Mouse (Mus musculus) lung, postnatal 36 days (tissue): ENCODE measurements around the gene Xrcc5.

Experiments
- DNase-seq: peaks from one replicate; pipeline ENCODE4 v3.0.0; 2022; ENCODE audit warnings: mixed read lengths

Gene Xrcc5

GRCm38 (mm10) chr1:72307317-72307798 lies at the start of gene Xrcc5:
Gene Xrcc5 (plus strand): TSS chr1:72307421.
- peak; percentile 95 for DNase-seq

- no peak for DNase-seq
Measured at GRCm38 (mm10) chr1:72263099-72263498, 44.1 kb upstream of the Xrcc5 start.

GRCm38 (mm10) chr1:72278085-72278484 lies 29.1 kb upstream of the Xrcc5 start:
- DNase-seq = no peak

GRCm38 (mm10) chr1:72282604-72283003 lies 24.6 kb upstream of the Xrcc5 start:
- peak; percentile 13 for DNase-seq

GRCm38 (mm10) chr1:72283992-72284485 lies 23.2 kb upstream of the Xrcc5 start, which contains the start of the genes Pecr and Tmem169:
Gene Pecr (minus strand): TSS chr1:72284314.
Gene Tmem169 (plus strand): TSS chr1:72284369.
- peak; percentile 95 for DNase-seq

DNA sequence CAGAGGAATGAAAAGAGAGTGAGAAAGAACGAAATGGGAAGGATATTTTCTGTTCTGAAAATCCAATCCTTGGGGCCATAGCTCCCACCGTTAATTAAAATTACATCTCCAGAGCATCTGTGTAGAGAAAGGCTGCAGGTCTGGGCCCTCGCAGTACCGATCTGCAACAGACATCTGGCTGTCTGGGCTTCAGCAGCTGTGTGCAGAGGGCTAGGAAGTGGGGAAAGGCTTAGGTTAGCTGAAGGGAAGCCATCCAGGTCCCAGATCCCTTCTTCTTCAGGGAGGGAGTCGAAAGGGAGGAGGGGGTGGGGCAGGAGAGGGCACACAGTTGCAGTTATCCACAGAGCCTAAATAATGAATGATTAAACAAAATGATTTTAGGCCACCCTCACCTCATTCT lies 22.7 kb upstream of the Xrcc5 start:
- no peak for DNase-seq

DNA sequence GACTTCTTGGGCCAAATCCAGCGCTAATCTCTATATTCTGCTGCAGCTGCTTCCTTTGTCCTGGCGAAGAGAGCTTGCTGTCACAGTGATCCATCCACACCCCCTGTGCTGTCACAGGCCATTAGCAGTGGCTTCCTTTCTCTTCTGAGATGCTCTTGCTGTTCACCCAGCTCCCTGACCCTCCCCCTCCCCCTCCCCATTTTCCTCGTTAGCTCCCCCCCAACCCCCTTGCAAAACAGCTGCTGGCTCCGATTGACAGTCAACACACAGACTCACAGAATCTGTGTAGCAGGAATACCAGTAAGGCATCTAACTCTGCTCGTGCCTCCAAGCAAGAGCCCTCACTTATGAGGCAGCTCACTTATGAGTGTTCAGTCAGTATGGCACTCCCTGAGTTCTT lies 20.3 kb upstream of the Xrcc5 start:
- DNase-seq = no peak

DNA sequence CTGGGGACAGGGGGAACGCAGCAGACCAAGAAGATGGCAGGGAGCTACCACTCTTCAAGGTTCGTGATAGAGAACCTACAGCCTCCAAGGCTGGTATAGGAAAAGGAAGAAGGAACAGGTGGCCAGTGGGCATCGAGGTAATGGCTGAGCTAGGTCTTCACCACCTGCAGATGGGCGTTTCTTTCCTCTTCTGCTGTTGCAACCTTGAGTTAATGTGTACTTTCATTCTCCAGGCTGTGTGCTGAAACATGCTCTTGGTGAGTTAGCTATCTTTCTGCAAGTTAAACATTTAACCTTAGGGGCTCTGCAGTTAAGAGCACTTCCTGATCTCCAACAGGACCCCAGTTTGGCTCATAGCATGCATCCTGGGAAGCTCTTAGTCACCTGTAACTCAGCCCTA lies 19.3 kb upstream of the Xrcc5 start:
- no peak for DNase-seq

DNA sequence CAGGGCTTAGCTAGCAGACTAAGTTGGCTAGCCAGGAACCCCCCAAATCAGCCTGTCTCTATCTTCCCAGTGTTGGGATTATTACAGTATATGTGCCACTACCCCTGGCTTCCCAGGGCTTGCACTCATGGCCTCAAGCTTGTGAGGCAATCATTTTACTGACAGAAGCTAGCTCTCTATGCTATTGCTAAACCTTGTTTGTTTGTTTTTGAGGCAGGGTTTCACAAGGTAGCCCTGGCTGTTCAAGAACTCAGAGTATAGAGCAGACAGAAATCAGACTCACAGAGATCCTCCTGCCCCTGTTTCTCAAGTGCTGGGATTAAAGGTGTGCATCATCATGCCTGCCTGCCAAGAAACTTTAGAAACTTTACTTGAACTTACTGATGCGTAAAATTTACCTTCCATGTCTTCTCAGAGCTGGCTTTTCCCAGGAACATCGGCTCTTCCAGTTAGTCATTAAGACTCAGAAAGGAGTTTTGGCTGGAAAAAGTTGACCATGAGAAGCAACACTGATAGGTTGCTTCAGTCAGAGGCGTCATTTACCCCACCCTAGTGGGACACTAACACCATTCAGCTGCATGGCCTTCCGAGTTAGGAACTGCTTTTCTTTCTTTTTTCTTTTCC lies 18.6 kb upstream of the Xrcc5 start:
- DNase-seq = no peak

DNA sequence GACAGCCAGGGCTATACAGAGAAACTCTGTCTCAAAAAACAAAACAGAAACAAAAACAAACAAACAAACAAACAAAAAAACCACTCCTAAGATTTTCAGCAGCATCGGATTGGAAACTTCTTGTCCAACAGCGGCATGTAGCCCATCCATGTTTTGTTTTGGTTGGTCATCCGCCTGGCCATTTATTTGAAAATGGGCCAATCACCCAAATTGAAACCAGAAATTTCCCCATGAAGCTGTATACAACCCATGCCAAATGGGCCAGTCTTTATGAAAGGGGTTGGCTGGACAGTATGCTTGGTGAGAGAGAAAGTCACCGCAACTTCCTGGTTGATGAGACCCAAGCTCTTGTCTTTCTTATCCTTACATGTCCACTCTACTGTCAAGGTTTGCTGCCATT lies 16.3 kb upstream of the Xrcc5 start:
- no peak for DNase-seq

DNA sequence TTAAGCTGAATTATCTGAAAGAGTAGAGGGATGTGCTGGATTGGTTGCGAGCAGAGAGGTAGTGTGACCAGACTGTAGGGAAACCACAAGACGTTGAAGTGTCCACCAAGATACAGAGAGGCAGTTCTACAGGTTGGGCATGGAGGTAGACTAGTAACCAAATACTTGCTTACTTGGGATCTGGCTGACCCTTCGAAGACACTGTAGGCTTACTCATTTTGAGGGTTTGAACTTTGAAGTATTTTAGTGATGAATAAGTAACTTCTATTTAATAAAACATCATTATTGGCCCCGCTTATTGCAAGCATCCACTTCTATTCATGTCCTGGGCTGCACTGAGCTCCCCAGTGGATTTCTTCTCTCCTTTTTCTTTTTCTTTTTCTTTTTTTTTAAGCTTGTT lies 15.8 kb upstream of the Xrcc5 start:
- DNase-seq = no peak

- no peak for DNase-seq
Measured at GRCm38 (mm10) chr1:72291925-72292324, 15.3 kb upstream of the Xrcc5 start.

DNA sequence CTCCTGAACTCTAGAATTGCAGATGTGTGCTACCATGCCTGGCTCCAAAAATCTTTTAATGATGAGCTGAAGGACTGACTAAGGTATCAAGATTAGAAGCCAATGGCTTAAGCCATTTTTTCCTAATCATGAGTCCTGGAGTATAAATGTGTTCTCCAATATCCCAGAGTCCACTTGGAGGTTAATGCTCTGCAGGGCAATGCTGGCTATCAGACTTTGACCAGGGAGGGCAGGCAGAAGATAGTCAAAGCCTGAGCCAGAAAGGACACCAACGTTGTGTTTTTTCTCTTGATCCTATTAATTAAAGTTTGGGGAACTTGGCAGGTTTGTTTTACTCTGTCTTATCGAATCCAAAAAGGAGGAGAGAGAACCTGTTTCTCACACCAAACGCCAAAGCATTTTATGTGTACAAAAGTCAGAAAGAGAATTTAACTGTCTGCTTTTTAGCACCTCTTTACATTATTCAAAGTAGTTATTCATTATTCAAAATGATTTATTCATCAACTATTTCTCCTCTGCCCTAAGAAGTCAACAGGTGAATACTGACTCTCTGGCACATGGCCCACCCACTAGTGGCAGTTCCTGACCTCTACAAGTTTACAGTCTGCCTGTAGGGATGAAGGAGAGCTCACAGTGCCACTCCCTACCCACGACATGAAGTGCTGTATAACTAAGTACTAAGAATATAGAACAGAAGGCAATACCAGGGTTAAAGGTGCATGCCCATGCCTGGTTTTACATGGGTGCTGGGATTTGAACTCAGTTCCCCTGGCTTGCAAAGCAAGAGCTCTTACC lies 13.2 kb upstream of the Xrcc5 start:
- no peak for DNase-seq

GRCm38 (mm10) chr1:72295746-72296145 lies 11.5 kb upstream of the Xrcc5 start:
- no peak for DNase-seq

DNA sequence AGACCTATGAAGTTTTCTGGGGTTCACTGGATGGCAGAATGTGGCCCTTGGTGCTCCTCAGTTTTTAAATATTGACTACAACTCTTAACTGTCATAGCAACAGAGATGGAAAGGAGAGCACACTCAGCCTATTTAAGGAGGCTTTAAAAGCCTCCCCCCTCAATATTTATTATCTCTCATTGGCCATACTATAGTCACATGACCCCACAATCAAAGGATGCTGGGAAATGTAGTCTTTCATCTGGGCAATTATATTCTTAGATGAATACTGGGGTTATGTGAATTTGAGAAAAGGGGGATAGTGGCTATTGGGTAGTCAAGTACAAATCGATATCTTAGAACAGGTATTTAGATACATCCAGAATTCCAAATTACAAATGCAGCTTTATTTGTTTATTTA lies 5.4 kb upstream of the Xrcc5 start:
- no peak for DNase-seq

GRCm38 (mm10) chr1:72306241-72306640 lies 980 bp upstream of the Xrcc5 start:
- no peak for DNase-seq

DNA sequence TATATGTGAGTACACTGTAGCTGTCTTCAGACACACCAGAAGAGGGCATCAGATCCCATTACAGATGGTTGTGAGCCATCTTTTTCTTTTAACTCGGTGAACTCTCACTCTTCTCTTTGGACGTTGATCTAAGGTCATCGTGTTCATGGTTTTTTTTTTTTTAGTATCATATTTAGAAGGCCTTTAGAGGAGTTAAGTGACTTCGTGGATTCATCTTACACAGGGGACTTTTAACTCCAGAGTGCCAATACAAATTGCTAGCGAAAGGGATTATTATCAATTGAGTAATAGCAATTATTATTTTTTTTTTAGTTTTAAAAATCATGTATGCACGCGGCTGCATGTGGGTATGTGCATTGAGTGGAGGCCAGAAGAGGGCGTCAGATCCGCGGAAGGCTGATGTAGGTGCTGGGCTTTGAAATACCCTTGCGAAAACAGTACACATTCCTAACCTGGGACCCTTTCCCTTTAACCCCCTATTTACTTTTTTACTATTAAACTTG lies 491 bp upstream of the Xrcc5 start:
- peak; percentile 47 for DNase-seq

- no peak for DNase-seq
Measured at GRCm38 (mm10) chr1:72308919-72309318, 1.7 kb downstream of the Xrcc5 start.

GRCm38 (mm10) chr1:72309744-72310424 lies 2.7 kb downstream of the Xrcc5 start:
- DNase-seq = no peak

DNA sequence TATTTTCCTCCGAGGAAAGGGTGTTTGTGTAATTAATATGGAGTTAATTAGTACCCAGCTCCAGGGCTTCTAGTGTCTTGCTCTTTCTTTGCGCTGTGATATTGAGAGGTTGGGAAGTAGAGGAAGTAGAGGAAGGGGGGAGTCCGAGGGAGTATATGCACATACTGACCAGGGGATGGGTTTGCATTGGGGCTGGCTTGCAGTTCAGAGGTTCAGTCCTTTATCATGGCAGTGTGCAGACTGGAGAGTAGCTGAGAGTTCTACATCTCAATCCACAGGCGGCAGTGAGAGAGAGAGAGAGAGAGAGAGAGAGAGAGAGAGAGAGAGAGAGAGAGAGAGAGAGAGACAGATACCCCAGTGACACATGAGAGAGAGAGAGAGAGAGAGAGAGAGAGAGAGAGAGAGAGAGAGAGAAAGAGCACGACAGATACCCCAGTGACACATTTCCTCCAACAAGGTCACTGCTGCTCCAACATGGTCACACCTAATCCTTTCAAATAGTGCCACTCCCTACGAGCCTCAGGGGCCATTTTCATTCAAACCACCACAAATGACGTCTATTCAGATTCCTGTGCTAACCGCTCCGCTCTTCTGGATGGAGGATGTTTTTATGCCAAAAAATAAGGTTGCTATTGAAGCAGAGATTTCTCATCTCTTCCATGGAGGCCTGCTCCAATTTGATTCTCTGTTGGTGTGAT lies 5.6 kb downstream of the Xrcc5 start:
- no peak for DNase-seq

DNA sequence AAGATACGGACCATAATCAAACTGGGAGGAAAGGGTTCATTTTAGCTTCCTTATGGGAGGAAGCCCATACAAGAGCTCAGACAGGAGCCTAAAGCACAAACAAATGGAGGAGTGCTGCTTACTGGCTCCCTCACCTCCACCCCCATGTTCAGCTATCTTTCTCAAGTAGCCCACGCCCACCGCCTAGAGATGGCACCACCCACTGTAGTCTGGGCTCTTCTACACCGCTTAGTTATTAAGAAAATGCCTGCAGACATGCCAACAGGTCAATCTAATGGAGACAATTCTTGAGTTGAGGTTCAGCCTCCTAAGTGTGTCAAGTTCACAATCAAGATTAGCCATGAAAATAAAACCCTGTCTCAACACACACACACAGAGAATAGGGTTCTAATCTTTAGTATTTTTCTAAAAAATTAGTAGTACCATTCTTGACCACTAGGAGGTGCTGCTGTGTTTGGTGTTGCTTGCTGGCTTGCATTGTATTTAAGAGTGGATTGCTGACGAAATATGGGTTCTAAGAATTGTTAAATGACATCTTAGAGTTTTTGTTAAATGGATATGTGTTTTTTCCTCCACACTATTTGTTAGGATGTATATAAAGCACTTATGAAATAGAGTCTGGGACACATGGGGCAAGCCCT lies 6.3 kb downstream of the Xrcc5 start:
- peak; percentile 48 for DNase-seq

- no peak for DNase-seq
Measured at GRCm38 (mm10) chr1:72315447-72315846, 8.2 kb downstream of the Xrcc5 start.
